Mouse (Mus musculus) hindbrain, embryonic 15.5 days (tissue): Measurements from ENCODE around the gene Rims3. TPM values are rescaled to one million over a fixed set of nuclear protein-coding genes. Genes with fewer than 3 reads are reported as not detected.
A peak's percentile ranks its signal among the peaks of the same experiment; 100 is the strongest.

Source experiments
- ATAC-seq: fragments of 200-750 bp; cut with Nextera tagmentation; 2 replicates; pipeline ENCODE4 v1.8.0; 2017; ENCODE audit warnings: low read depth, moderate number of reproducible peaks, moderate TSS enrichment; ENCODE audit not compliant: low FRiP score
- H3K27ac ChIP-seq: fragments of 300-500 bp; sonication (generic); replicated peaks from 2 replicates; pipeline ENCODE4 v1.5.1; 2015; ENCODE audit warnings: mild to moderate bottlenecking, inconsistent platforms
- H3K27me3 ChIP-seq: fragments of 300-500 bp; sonication (generic); 2 replicates; pipeline ENCODE4 v1.6.1; 2015; ENCODE audit warnings: control low read depth, inconsistent platforms
- H3K36me3 ChIP-seq: fragments of 300-500 bp; sonication (generic); 2 replicates; pipeline ENCODE4 v1.6.1; 2015; ENCODE audit warnings: control low read depth, inconsistent platforms
- H3K4me1 ChIP-seq: fragments of 300-500 bp; sonication (generic); replicated peaks from 2 replicates; pipeline ENCODE4 v1.6.1; 2015; ENCODE audit warnings: control low read depth, inconsistent platforms
- H3K4me2 ChIP-seq: fragments of 300-500 bp; sonication (generic); 2 replicates; pipeline ENCODE4 v1.6.1; 2015; ENCODE audit warnings: moderate library complexity, mild to moderate bottlenecking, inconsistent platforms
- H3K4me3 ChIP-seq: fragments of 300-500 bp; sonication (generic); 2 replicates; pipeline ENCODE4 v1.5.1; 2015; ENCODE audit warnings: mild to moderate bottlenecking, inconsistent platforms
- H3K9ac ChIP-seq: fragments of 300-500 bp; sonication (generic); 2 replicates; pipeline ENCODE4 v1.6.1; 2015; ENCODE audit warnings: inconsistent platforms
- H3K9me3 ChIP-seq: fragments of 300-500 bp; sonication (generic); 2 replicates; pipeline ENCODE4 v1.6.1; 2016; ENCODE audit warnings: control low read depth, inconsistent platforms
- WGBS: fragments of 180-500 bp; shearing (Covaris S2); methylation state at CpG from one replicate; pipeline ENCODE4 v1.1.7; 2015; 5-methylcytosine and 5-hydroxymethylcytosine counted together
- polyA plus RNA-seq: library from polyadenylated mRNA; unstranded; fragments of >200 nt; fragmentation: Nextera tagmentation; extraction: Ambion mirVana; gene quantifications from 2 replicates; pipeline ENCODE4 v1.2.1, GENCODE M21; 2015

Gene Rims3
- 26.4 and 26.5 TPM in 2 replicates for polyA plus RNA-seq

GRCm38 (mm10) chr4:120854588-120855319 is at the start of gene Rims3:
Gene Rims3, plus strand, starts transcription at chr4:120854816.
- H3K27ac ChIP-seq = peak within 1 kb of the TSS; percentile 72
- H3K9me3 ChIP-seq = no peaks in the 10 kb centered on the region
- peak within 1 kb of the TSS; percentile 75 for H3K4me3 ChIP-seq
- H3K9ac ChIP-seq = peak within 1 kb of the TSS; percentile 74
- peak; percentile 76 for ATAC-seq
- 0 out of 2 replicates have a peak, but pooled peaks cover 11% of the 10 kb centered on the region for H3K27me3 ChIP-seq
- peak within 1 kb of the TSS; percentile 66 for H3K4me2 ChIP-seq
- under 1% methylated on average over 45 of the region's 68 CpGs for WGBS
- H3K4me1 ChIP-seq = peaks cover 25% of the 10 kb centered on the region
- H3K36me3 ChIP-seq = no peaks in the 10 kb centered on the region

GRCm38 (mm10) chr4:120805816-120806215 is 48.8 kb upstream of the Rims3 start:
- Histone ChIP-seq H3K9me3 (no peaks in the 10 kb centered on the region), H3K9ac (no peak overlapping the region), H3K36me3 (no peaks in the 10 kb centered on the region), H3K4me2 (no peak overlapping the region), H3K27ac (no peak overlapping the region), H3K4me3 (no peak overlapping the region), H3K27me3 (no peaks in the 10 kb centered on the region), H3K4me1 (peaks cover 7% of the 10 kb centered on the region)
- no peak for ATAC-seq

- no peak overlapping the region for H3K27ac ChIP-seq
- peaks cover 42% of the 10 kb centered on the region for H3K4me1 ChIP-seq
- peak overlapping the region; percentile 61 for H3K9ac ChIP-seq
These were observed 40.9 kb upstream of the Rims3 start for GRCm38 (mm10) chr4:120813762-120814161.

GRCm38 (mm10) chr4:120814171-120814570 is 40.4 kb upstream of the Rims3 start:
- H3K4me3 ChIP-seq = peak overlapping the region; percentile 73
- peak overlapping the region; percentile 61 for H3K9ac ChIP-seq
- no peaks in the 10 kb centered on the region for H3K36me3 ChIP-seq
- ATAC-seq = no peak
- peak overlapping the region; percentile 35; the same call in 1 of the 2 replicates for H3K27ac ChIP-seq
- H3K9me3 ChIP-seq = no peaks in the 10 kb centered on the region
- 45% methylated on average over 4 of the region's 4 CpGs for WGBS
- H3K4me1 ChIP-seq = peaks cover 42% of the 10 kb centered on the region
- H3K27me3 ChIP-seq = no peaks in the 10 kb centered on the region
- peak overlapping the region; percentile 69 for H3K4me2 ChIP-seq

More at GRCm38 (mm10) chr4:120813762-120814161, 40.9 kb upstream of the Rims3 start:
- 10% methylated on average over 1 of the region's 1 CpGs for WGBS
- Histone ChIP-seq H3K4me3 (peak overlapping the region; percentile 73), H3K9me3 (no peaks in the 10 kb centered on the region), H3K27me3 (no peaks in the 10 kb centered on the region), H3K4me2 (peak overlapping the region; percentile 69), H3K36me3 (no peaks in the 10 kb centered on the region)
- no peak for ATAC-seq

- 13% methylated on average over 4 of the region's 4 CpGs for WGBS
- Histone ChIP-seq H3K9ac (peak overlapping the region; percentile 61), H3K4me2 (peak overlapping the region; percentile 69), H3K27me3 (no peaks in the 10 kb centered on the region), H3K36me3 (no peaks in the 10 kb centered on the region), H3K4me3 (peak overlapping the region; percentile 73), H3K9me3 (no peaks in the 10 kb centered on the region), H3K27ac (peak overlapping the region; percentile 82), H3K4me1 (peaks cover 42% of the 10 kb centered on the region)
- peak; percentile 50; the same call in 1 of the 2 replicates for ATAC-seq
These were observed 39.5 kb upstream of the Rims3 start for GRCm38 (mm10) chr4:120815163-120815562.

- H3K27me3 ChIP-seq = no peaks in the 10 kb centered on the region
- ATAC-seq = peak; percentile 99
- no peaks in the 10 kb centered on the region for H3K36me3 ChIP-seq
- 8% methylated on average over 10 of the region's 10 CpGs for WGBS
- peak overlapping the region; percentile 69 for H3K4me2 ChIP-seq
- H3K4me3 ChIP-seq = peak overlapping the region; percentile 73
- peak overlapping the region; percentile 61 for H3K9ac ChIP-seq
- peaks cover 42% of the 10 kb centered on the region for H3K4me1 ChIP-seq
- peak overlapping the region; percentile 82 for H3K27ac ChIP-seq
- no peaks in the 10 kb centered on the region for H3K9me3 ChIP-seq
These were observed 38.8 kb upstream of the Rims3 start for GRCm38 (mm10) chr4:120815622-120816334.

- WGBS = 45% methylated on average over 3 of the region's 3 CpGs
These were observed 37.4 kb upstream of the Rims3 start for GRCm38 (mm10) chr4:120817002-120817774.

GRCm38 (mm10) chr4:120817951-120818350 is 36.7 kb upstream of the Rims3 start:
- no peaks in the 10 kb centered on the region for H3K9me3 ChIP-seq
- H3K4me2 ChIP-seq = no peak overlapping the region
- ATAC-seq = no peak
- H3K4me3 ChIP-seq = no peak overlapping the region
- no peak overlapping the region for H3K27ac ChIP-seq
- H3K9ac ChIP-seq = no peak overlapping the region
- 83% methylated on average over 2 of the region's 2 CpGs for WGBS
- peaks cover 41% of the 10 kb centered on the region for H3K4me1 ChIP-seq
- H3K27me3 ChIP-seq = no peaks in the 10 kb centered on the region
- no peaks in the 10 kb centered on the region for H3K36me3 ChIP-seq

More at GRCm38 (mm10) chr4:120817002-120817774, 37.4 kb upstream of the Rims3 start:
- H3K36me3 ChIP-seq = no peaks in the 10 kb centered on the region
- H3K9me3 ChIP-seq = no peaks in the 10 kb centered on the region
- no peak overlapping the region for H3K4me2 ChIP-seq
- H3K9ac ChIP-seq = no peak overlapping the region
- peaks cover 41% of the 10 kb centered on the region for H3K4me1 ChIP-seq
- no peaks in the 10 kb centered on the region for H3K27me3 ChIP-seq
- H3K27ac ChIP-seq = no peak overlapping the region
- H3K4me3 ChIP-seq = no peak overlapping the region
- ATAC-seq = no peak

- no peaks in the 10 kb centered on the region for H3K36me3 ChIP-seq
- H3K27ac ChIP-seq = no peak overlapping the region
- H3K27me3 ChIP-seq = no peaks in the 10 kb centered on the region
- no peak overlapping the region for H3K9ac ChIP-seq
- WGBS = 47% methylated on average over 1 of the region's 1 CpGs
- H3K4me2 ChIP-seq = no peak overlapping the region
- H3K9me3 ChIP-seq = no peaks in the 10 kb centered on the region
- peaks cover 40% of the 10 kb centered on the region for H3K4me1 ChIP-seq
- no peak overlapping the region for H3K4me3 ChIP-seq
- ATAC-seq = no peak
These were observed 35.3 kb upstream of the Rims3 start for GRCm38 (mm10) chr4:120819296-120819695.

- no peaks in the 10 kb centered on the region for H3K36me3 ChIP-seq
- H3K27ac ChIP-seq = no peak overlapping the region
- no peak overlapping the region for H3K4me3 ChIP-seq
- ATAC-seq = no peak
- H3K27me3 ChIP-seq = no peaks in the 10 kb centered on the region
- H3K4me2 ChIP-seq = no peak overlapping the region
- peaks cover 39% of the 10 kb centered on the region for H3K4me1 ChIP-seq
- no peak overlapping the region for H3K9ac ChIP-seq
- 86% methylated on average over 2 of the region's 2 CpGs for whole genome bisulfite sequencing
- H3K9me3 ChIP-seq = no peaks in the 10 kb centered on the region
These were observed 34.7 kb upstream of the Rims3 start for GRCm38 (mm10) chr4:120819871-120820270.

GRCm38 (mm10) chr4:120822191-120822911 is 32.3 kb upstream of the Rims3 start:
- Histone ChIP-seq H3K27me3 (no peaks in the 10 kb centered on the region), H3K4me2 (no peak overlapping the region), H3K27ac (no peak overlapping the region), H3K4me1 (peaks cover 26% of the 10 kb centered on the region), H3K9ac (no peak overlapping the region), H3K4me3 (no peak overlapping the region), H3K36me3 (no peaks in the 10 kb centered on the region), H3K9me3 (no peaks in the 10 kb centered on the region)
- no peak for ATAC-seq
- WGBS = 99% methylated on average over 2 of the region's 2 CpGs
